Mouse (Mus musculus) spleen, adult 2 months (tissue): Measurements from ENCODE around the gene Xrn1.

Source experiments
- CTCF ChIP-seq: fragments of 200-500 bp; IDR thresholded peaks from 2 replicates; pipeline ENCODE4 v1.5.1; 2011; ENCODE audit warnings: mild to moderate bottlenecking, inconsistent platforms; ENCODE audit not compliant: insufficient read depth, insufficient read length, insufficient replicate concordance; ENCODE audit errors: extremely low read depth
- POLR2A ChIP-seq: fragments of 200-500 bp; IDR thresholded peaks from 2 replicates; pipeline ENCODE4 v1.6.1; 2011; ENCODE audit warnings: low read depth, low read length, inconsistent platforms

- TF ChIP-seq POLR2A (no peak), CTCF (no peak)
Observed at GRCm38 (mm10) chr9:95964037-95964436, 9.5 kb downstream of the Xrn1 start.
